Mouse (Mus musculus) G1E (cell line): ENCODE data around the gene Pde4d. TPM values are rescaled to one million over a fixed set of nuclear protein-coding genes. Genes with fewer than 3 reads are reported as not detected.

ENCODE experiments used
- ATAC-seq: 2 replicates; pipeline ENCODE4 v1.8.0; 2016; ENCODE audit warnings: mild to moderate bottlenecking; ENCODE audit not compliant: insufficient number of reproducible peaks, poor library complexity, low FRiP score, severe bottlenecking; ENCODE audit errors: extremely low read depth
- DNase-seq: peaks from one replicate; pipeline ENCODE4 v3.0.0; 2012; ENCODE audit warnings: low spot score
- H3K27me3 ChIP-seq: 2 replicates; pipeline ENCODE4 v1.6.1; 2012; ENCODE audit warnings: mild to moderate bottlenecking, low read length, inconsistent platforms; ENCODE audit not compliant: insufficient read depth
- H3K36me3 ChIP-seq: replicated peaks from 2 replicates; pipeline ENCODE3; 2012; ENCODE audit warnings: mild to moderate bottlenecking, inconsistent platforms
- H3K4me1 ChIP-seq: 2 replicates; pipeline ENCODE4 v1.6.1; 2012; ENCODE audit warnings: low read depth, low read length, inconsistent platforms, mixed read lengths; ENCODE audit not compliant: insufficient read depth
- H3K4me3 ChIP-seq: 2 replicates; pipeline ENCODE4 v1.5.1; 2012; ENCODE audit warnings: low read depth, mild to moderate bottlenecking, inconsistent platforms, low read length, moderate library complexity, mixed read lengths
- H3K9me3 ChIP-seq: replicated peaks from 2 replicates; pipeline ENCODE4 v1.6.1; 2012; ENCODE audit warnings: inconsistent platforms
- CTCF ChIP-seq: IDR thresholded peaks from 2 replicates; pipeline ENCODE4 v1.5.1; 2012; ENCODE audit warnings: low read depth, low read length, inconsistent platforms, mixed read lengths
- GATA1 ChIP-seq: IDR thresholded peaks from 2 replicates; pipeline ENCODE4 v1.6.1; 2012; ENCODE audit warnings: borderline replicate concordance, low read length, inconsistent platforms, mixed read lengths
- GATA2 ChIP-seq: IDR thresholded peaks from 2 replicates; pipeline ENCODE4 v1.6.1; 2012; ENCODE audit warnings: low read depth, low read length, inconsistent platforms, borderline replicate concordance
- POLR2AphosphoS5 ChIP-seq: IDR thresholded peaks from 2 replicates; pipeline ENCODE4 v1.6.1; 2012; ENCODE audit warnings: low read depth, low read length, inconsistent platforms; ENCODE audit not compliant: insufficient replicate concordance
- TAL1 ChIP-seq: conservative IDR thresholded peaks from 2 replicates; pipeline ENCODE4 v1.6.1; 2012; ENCODE audit warnings: low read depth, low read length, inconsistent platforms, mixed read lengths
- polyA plus RNA-seq: library from polyadenylated mRNA; stranded (reverse); fragments of >175 nt; gene quantifications from 2 replicates; pipeline ENCODE4 v1.2.3, GENCODE M21; 2012
- total RNA-seq, 2 experiments: library from RNA; stranded (forward) in 1 of 2; stranded (reverse) in 1 of 2; fragments of 200-1000 nt in 1 of 2; fragments of >200 nt in 1 of 2; fragmentation: Nextera tagmentation in 1 of 2; gene quantifications; 2 replicates each; pipeline ENCODE4 v1.2.3; 2014 to 2017

Gene Pde4d
- total and polyA plus RNA-seq, 3 experiments, result 8.2 to 124 (median 22.6) TPM

DNA sequence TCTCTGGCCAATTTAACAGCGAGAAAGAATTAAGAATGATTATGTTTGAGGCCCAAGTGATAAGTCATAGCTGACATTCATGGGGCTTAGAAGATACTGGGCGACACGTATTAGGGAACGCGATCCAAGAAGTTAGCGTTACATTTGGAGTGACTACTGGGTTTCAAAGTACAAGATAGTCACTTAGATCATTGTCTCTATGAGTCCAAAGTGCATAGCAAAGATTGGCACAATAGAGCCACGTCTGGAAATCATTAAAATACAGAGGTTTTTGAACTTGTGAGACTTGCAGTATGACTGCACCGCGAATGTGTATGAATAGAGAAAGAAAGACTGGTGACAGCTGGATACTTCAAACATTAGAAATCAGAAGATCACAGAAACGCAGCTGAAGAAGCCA, 825.1 kb downstream of the Pde4d start:
- Histone ChIP-seq H3K4me1 (no peaks in the 10 kb centered on the region), H3K9me3 (no peaks in the 10 kb centered on the region), H3K36me3 (no peaks in the 10 kb centered on the region), H3K4me3 (no peak overlapping the region), H3K27me3 (no peaks in the 10 kb centered on the region)
- DNase-seq (no peak), ATAC-seq (no peak)
- no peak for TF ChIP-seq GATA1
- TF ChIP-seq POLR2AphosphoS5, result no peak
- TF ChIP-seq GATA2, result no peak
- TF ChIP-seq CTCF, result no peak
- TF ChIP-seq TAL1, result no peak

DNA sequence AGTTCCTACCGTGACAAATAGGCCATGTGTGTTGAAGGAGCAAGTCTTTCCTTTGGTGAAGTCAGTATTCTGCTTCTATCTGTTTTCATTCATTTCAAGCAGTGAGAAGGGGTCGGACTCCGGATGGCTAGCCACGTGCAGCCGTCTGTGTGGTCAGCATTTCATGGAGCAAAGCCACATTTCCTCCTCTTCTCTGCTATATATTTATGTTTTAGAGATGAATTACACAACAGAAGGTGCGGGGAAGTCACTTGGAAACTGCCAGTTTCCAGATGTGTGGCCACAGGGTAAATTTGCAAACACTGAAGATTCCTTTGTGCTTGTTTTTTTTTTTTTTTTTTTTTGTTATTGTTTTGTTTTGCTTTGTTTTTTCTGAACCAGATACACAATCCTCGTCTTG, 828.0 kb downstream of the Pde4d start:
- Histone ChIP-seq H3K4me3 (no peak overlapping the region), H3K36me3 (no peaks in the 10 kb centered on the region), H3K27me3 (no peaks in the 10 kb centered on the region), H3K4me1 (no peaks in the 10 kb centered on the region), H3K9me3 (no peaks in the 10 kb centered on the region)
- DNase-seq, result no peak
- ATAC-seq, result no peak
- TF ChIP-seq GATA1 (no peak), TAL1 (no peak), POLR2AphosphoS5 (no peak), CTCF (no peak)

DNA sequence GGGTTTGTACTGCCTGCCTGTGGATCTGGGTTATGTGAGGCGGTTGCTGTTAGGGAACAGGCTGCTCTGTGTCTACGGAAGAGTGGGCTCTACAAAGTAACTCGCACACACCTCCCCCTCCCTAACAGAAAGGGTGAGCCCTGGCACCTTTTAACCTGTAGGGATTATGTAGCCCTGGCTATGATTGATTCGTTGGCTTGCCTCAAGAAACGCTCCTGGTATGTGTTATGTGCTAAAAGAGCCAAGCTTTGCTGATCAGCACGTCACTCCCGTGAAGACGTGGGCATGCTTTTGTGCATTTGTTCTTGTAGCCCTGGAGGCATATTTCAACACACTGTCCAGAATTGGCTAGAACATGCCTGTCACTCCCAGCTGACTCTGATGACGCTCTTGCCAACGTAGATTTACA, 828.8 kb downstream of the Pde4d start:
- ATAC-seq (no peak), DNase-seq (no peak)
- Histone ChIP-seq H3K4me3 (no peak overlapping the region), H3K4me1 (no peaks in the 10 kb centered on the region), H3K36me3 (no peaks in the 10 kb centered on the region), H3K9me3 (no peaks in the 10 kb centered on the region), H3K27me3 (no peaks in the 10 kb centered on the region)
- TF ChIP-seq TAL1 (no peak), POLR2AphosphoS5 (no peak), GATA2 (no peak)

DNA sequence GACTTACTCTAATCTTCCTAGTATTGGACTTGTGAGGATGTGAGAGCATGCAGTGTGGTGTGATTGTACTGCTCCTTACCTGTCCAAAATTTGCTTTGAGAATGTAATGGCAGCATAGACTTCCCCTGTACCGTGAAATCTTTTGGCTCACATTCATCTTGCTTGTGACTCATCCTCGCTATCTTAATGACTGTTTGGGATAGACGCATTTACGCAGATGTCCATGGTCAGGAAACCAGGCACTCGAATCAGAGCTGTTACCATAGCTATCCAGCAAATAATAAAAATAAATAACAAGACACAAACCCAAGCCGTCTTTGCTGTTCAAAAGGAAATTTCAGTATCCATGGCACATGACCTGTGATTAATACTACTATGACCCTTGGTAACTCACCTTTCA, 829.5 kb downstream of the Pde4d start:
- Histone ChIP-seq H3K36me3 (no peaks in the 10 kb centered on the region), H3K27me3 (no peaks in the 10 kb centered on the region), H3K4me1 (no peaks in the 10 kb centered on the region), H3K9me3 (no peaks in the 10 kb centered on the region), H3K4me3 (no peak overlapping the region)
- TF ChIP-seq CTCF (no peak), TAL1 (no peak), GATA2 (no peak), POLR2AphosphoS5 (no peak), GATA1 (no peak)
- DNase-seq, result no peak
- ATAC-seq, result no peak

DNA sequence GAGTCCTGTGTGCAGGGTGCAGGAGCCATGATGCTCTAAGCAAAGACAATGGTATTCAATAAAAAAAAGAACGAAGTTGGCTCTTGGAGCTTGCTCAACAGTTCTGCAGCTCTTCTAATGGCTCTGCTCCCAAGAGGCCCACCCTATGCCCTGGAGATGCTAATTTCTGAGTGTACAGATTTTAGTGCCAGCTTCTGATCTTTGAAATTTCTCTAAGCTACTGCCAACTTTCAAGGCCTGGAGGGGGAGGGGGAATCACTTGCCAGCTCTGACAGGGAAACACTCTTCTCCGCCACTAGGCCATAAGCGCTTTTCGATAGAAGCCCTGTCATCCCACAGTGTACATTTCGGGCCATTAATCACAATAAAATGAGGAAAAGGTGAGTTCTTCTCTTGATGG, 830.7 kb downstream of the Pde4d start:
- H3K27me3 ChIP-seq, result no peaks in the 10 kb centered on the region
- H3K9me3 ChIP-seq, result no peaks in the 10 kb centered on the region
- TF ChIP-seq TAL1, result no peak
- TF ChIP-seq CTCF, result no peak
- no peak for TF ChIP-seq GATA2
- no peak for TF ChIP-seq POLR2AphosphoS5
- TF ChIP-seq GATA1, result no peak
- DNase-seq (no peak), ATAC-seq (no peak)
- no peaks in the 10 kb centered on the region for H3K36me3 ChIP-seq
- H3K4me1 ChIP-seq, result no peaks in the 10 kb centered on the region
- H3K4me3 ChIP-seq, result no peak overlapping the region

DNA sequence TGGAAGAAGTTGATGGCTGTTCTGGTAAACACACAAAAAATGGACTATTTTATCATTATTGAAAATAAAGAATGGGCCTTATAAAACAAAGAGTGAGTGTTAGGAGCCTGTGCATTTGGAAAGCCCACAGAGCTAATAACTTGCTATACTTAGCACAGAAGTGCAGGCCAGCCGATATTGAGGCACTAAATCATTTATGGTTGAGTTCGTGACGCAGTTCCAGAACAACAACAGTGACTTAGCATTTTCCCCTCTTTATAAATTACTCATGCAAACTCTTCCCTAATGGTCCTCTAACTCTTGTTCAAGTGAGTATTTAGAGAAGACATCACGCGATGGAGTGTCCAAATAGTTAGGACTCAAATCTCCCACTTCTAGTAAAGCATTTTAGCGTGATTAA, 837.7 kb downstream of the Pde4d start:
- TF ChIP-seq CTCF (no peak), POLR2AphosphoS5 (no peak), GATA1 (no peak), TAL1 (no peak), GATA2 (no peak)
- no peak overlapping the region for H3K4me3 ChIP-seq
- no peaks in the 10 kb centered on the region for H3K9me3 ChIP-seq

DNA sequence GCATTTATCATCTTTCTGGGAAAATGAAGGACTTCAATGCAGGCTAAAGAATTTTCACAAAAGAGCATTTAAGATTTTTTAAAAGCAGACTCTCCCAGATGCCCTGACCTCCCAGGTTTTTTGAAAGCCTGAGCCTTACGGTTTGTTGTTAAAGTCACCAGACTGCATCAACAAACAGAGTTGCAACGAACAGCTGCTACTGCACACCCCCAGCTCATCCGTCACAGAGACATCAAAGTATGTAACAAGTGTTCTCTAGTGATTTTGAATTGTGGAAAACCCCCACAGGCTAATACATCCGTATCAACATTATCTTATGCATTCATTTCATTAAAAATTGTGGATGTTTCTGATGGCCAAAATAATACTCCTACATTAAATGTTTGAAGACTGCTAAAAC, 841.2 kb downstream of the Pde4d start:
- no peak for ATAC-seq
- no peak for TF ChIP-seq POLR2AphosphoS5
- no peak for TF ChIP-seq CTCF
- TF ChIP-seq GATA1, result no peak
- TF ChIP-seq TAL1, result no peak
- no peak for TF ChIP-seq GATA2
- Histone ChIP-seq H3K4me1 (no peaks in the 10 kb centered on the region), H3K27me3 (peaks cover 2% of the 10 kb centered on the region; the same call in 1 of the 2 replicates), H3K4me3 (no peak overlapping the region), H3K9me3 (no peaks in the 10 kb centered on the region), H3K36me3 (no peaks in the 10 kb centered on the region)
- no peak for DNase-seq

More for the DNA sequence above, 837.7 kb downstream of the Pde4d start:
- no peak for ATAC-seq
- Histone ChIP-seq H3K27me3 (no peaks in the 10 kb centered on the region), H3K36me3 (no peaks in the 10 kb centered on the region), H3K4me1 (no peaks in the 10 kb centered on the region)
- DNase-seq, result no peak
